Mouse (Mus musculus) ES-E14 (cell line): ENCODE measurements around the gene Olfr308. TPM values are rescaled to one million over a fixed set of nuclear protein-coding genes. Genes with fewer than 3 reads are reported as not detected.
"Not testable (repeated sequence)": the region's sequence is repeated elsewhere in the genome, so short reads cannot be mapped to it uniquely, and the experiment has no call there.

Experiments used
- DNase-seq: peaks from one replicate; pipeline ENCODE4 v3.0.0-alpha.2; 2013; ENCODE audit warnings: low read depth, low spot score
- H3K27ac ChIP-seq: 2 replicates; pipeline ENCODE4 v1.5.1; 2012; ENCODE audit warnings: low read depth, mild to moderate bottlenecking, low read length, moderate library complexity, mixed read lengths; ENCODE audit not compliant: poor library complexity, insufficient read depth, severe bottlenecking
- H3K36me3 ChIP-seq: 2 replicates; pipeline ENCODE4 v1.6.1; 2012; ENCODE audit warnings: mild to moderate bottlenecking, low read length, moderate library complexity, mixed read lengths; ENCODE audit not compliant: control insufficient read depth, poor library complexity, insufficient read depth, severe bottlenecking
- H3K4me1 ChIP-seq, 2 experiments: fragments of 150-350 bp in 1 of 2; sonication (generic) in 1 of 2; 2 replicates each; pipeline ENCODE4 v1.6.1; 2012; ENCODE audit warnings: low read length in 2 of 2, mild to moderate bottlenecking in 1 of 2, mixed read lengths in 1 of 2; ENCODE audit not compliant: control insufficient read depth in 2 of 2, insufficient read depth in 2 of 2, poor library complexity in 1 of 2
- H3K4me3 ChIP-seq, 2 experiments: fragments of 150-350 bp in 1 of 2; sonication (generic) in 1 of 2; 2 replicates each; pipeline ENCODE4 v1.5.1; 2012; ENCODE audit warnings: low read length in 2 of 2, low read depth in 1 of 2, mild to moderate bottlenecking in 1 of 2, mixed read lengths in 1 of 2; ENCODE audit not compliant: insufficient read depth in 1 of 2, poor library complexity in 1 of 2, severe bottlenecking in 1 of 2
- H3K9ac ChIP-seq: 2 replicates; pipeline ENCODE4 v1.6.1; 2012; ENCODE audit warnings: low read depth, mild to moderate bottlenecking, low read length, mixed read lengths; ENCODE audit not compliant: poor library complexity, insufficient read depth, severe bottlenecking
- H3K9me3 ChIP-seq: fragments of 150-350 bp; sonication (generic); 2 replicates; pipeline ENCODE4 v1.6.1; 2012; ENCODE audit warnings: low read depth, mild to moderate bottlenecking, low read length; ENCODE audit not compliant: control insufficient read depth, insufficient read depth
- CHD2 ChIP-seq: IDR thresholded peaks from 2 replicates; pipeline ENCODE4 v1.6.1; 2014; ENCODE audit warnings: mild to moderate bottlenecking, low read depth, low read length, inconsistent platforms
- HCFC1 ChIP-seq: IDR thresholded peaks from 2 replicates; pipeline ENCODE4 v1.6.1; 2012; ENCODE audit warnings: low read length, inconsistent platforms, borderline replicate concordance; ENCODE audit not compliant: insufficient read depth
- MAFK ChIP-seq: IDR thresholded peaks from 2 replicates; pipeline ENCODE4 v1.6.1; 2014; ENCODE audit warnings: mild to moderate bottlenecking, low read depth, low read length, inconsistent platforms; ENCODE audit not compliant: insufficient read depth
- ZC3H11A ChIP-seq: IDR thresholded peaks from 2 replicates; pipeline ENCODE4 v1.6.1; 2012; ENCODE audit warnings: low read depth, mild to moderate bottlenecking, inconsistent platforms, low read length, borderline replicate concordance
- ZNF384 ChIP-seq: IDR thresholded peaks from 2 replicates; pipeline ENCODE4 v1.6.1; 2012; ENCODE audit warnings: low read depth, low read length, inconsistent platforms
- in situ Hi-C, 2 experiments: fragments of 600-800 bp; cut with MboI; formaldehyde crosslinking; loops; one replicate each; pipeline ENCODE4 v1.15.1; 2025; ENCODE audit warnings: low sequenced_read_pairs in 2 of 2, inconsistent platforms in 1 of 2; ENCODE audit not compliant: unreplicated experiment in 2 of 2
- total RNA-seq: library from RNA; depleted of rRNA; stranded (reverse); fragments of 300-350 nt; gene quantifications from 2 replicates; pipeline ENCODE4 v1.2.3, GENCODE M21; 2012; rRNA removed

Gene Olfr308
- not detected in 2 replicates for total RNA-seq

GRCm38 (mm10) chr7:86325530-86325929 is at the start of gene Olfr308:
Olfr308 (minus strand) TSS chr7:86325630.
- TF ChIP-seq ZNF384 (no peak), HCFC1 (no peak), ZC3H11A (no peak), CHD2 (no peak), MAFK (no peak)
- in situ Hi-C loops = no loop called here
- DNase-seq = no peak
- H3K9ac ChIP-seq = no peak within 1 kb of the TSS
- no peak within 1 kb of the TSS for H3K27ac ChIP-seq
- no peaks in the 10 kb centered on the region for H3K36me3 ChIP-seq
- H3K4me1 ChIP-seq = no peaks in the 10 kb centered on the region
- H3K9me3 ChIP-seq = no peaks in the 10 kb centered on the region
- H3K4me3 ChIP-seq = no peak within 1 kb of the TSS

GRCm38 (mm10) chr7:86366828-86367227 is 41.4 kb upstream of the Olfr308 start, which contains the start of gene Olfr305:
Olfr305 (minus strand) TSS chr7:86366928.
- Histone ChIP-seq H3K27ac (no peak within 1 kb of the TSS), H3K4me3 (no peak within 1 kb of the TSS), H3K36me3 (no peaks in the 10 kb centered on the region), H3K9me3 (no peaks in the 10 kb centered on the region), H3K4me1 (no peaks in the 10 kb centered on the region), H3K9ac (no peak within 1 kb of the TSS)
- in situ Hi-C loops = no loop called here
- DNase-seq = no peak
- TF ChIP-seq CHD2 = no peak
- TF ChIP-seq ZNF384 = no peak
- TF ChIP-seq HCFC1 = no peak
- TF ChIP-seq MAFK = no peak
- no peak for TF ChIP-seq ZC3H11A

DNA sequence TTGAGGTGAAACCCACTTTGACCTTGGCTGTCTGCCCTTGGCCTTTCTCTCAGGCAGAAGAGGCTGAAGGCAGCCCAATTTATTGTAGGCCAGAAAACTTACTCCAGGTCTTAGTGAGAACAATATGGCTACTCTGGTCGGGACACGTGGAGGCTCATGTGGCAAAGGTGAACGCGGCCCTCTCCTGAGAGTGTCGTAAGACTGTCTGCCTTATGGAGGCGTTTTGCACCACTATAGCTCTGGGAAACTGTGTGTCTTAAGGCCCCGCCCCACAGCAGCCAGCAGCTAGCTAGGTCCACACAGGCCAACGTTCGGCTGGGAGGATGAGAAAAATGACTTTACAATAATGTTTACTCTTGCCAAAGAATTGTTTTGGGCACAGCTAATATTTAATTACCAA is 20.9 kb upstream of the Olfr308 start:
- H3K4me1 ChIP-seq, DNase-seq, H3K9me3 ChIP-seq, H3K36me3 ChIP-seq, in situ Hi-C loops, H3K4me3 ChIP-seq, H3K9ac ChIP-seq: not testable (repeated sequence)
- peak overlapping the region; percentile 56; the same call in 1 of the 2 replicates for H3K27ac ChIP-seq

DNA sequence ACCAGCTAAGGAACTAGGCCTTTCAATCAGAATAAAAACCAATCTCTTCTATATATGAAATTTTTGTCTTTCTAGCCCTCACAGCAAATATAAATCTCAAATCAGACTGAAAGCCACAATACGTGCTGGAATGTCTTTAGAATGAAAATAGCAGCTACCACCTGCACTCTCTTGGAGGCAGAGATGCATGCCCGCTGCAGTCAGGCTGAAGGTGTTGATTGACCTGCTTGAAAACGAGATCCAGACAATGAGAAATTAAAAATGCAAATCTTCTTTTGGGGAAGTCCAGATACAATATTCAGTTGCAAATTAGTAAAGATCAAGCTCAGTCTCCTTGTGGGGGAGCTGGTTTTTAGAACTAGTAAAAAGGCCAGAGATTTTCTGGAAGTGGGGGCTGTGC is 18.8 kb upstream of the Olfr308 start:
- H3K9me3 ChIP-seq = no peaks in the 10 kb centered on the region
- in situ Hi-C loops = no loop called here
- no peak for DNase-seq
- peak overlapping the region; percentile 70; the same call in 1 of the 2 replicates for H3K27ac ChIP-seq
- no peak overlapping the region for H3K9ac ChIP-seq
- no peaks in the 10 kb centered on the region for H3K36me3 ChIP-seq
- H3K4me3 ChIP-seq = no peak overlapping the region
- H3K4me1 ChIP-seq = peaks cover 1 to 3% of the 10 kb centered on the region in 2 experiments; a peak in 3 of 4 replicates
- TF ChIP-seq HCFC1 (no peak), ZNF384 (no peak), ZC3H11A (no peak), CHD2 (no peak), MAFK (no peak)

DNA sequence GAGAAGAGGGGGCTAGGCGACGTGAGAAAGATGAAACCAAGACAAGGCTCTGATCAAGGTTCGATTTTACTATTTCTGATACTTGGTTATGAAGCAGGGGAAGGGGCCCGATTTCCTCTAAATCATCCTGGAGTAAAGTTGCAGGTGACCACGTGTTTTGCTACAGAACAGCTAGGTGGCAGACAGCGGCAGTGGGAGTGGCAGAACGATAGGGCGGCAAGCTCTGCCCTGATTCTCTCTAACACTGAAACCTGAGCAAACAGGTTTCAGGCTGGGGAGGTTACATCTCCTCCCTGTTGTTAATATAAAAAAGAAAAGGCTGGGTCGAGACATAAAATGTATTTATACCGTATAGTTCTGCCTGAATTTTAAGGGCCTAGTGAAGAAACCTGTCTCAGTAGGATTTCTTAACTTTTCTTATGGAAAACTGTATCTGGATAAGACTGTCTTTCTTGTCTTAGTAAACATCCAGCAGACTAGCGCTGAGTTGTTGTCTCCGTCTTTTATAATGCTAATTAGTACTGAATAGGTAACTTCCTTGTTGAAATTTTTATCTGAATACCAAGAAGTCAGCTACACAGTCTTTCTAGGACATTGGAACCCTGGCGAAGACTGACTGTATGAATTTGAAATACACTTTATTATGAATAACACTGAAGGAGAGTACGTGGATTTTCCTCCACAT is 17.6 kb upstream of the Olfr308 start:
- DNase-seq = peak; percentile 27
- peak overlapping the region; percentile 31; the same call in 1 of the 2 replicates for H3K9ac ChIP-seq
- in situ Hi-C loops = no loop called here

More for the DNA sequence above, 17.6 kb upstream of the Olfr308 start:
- Histone ChIP-seq H3K4me3 (peak overlapping the region; percentile 35 to 46; a peak in 2 of 4 replicates), H3K9me3 (no peaks in the 10 kb centered on the region), H3K27ac (peak overlapping the region; percentile 81; the same call in 1 of the 2 replicates), H3K4me1 (peaks cover 1 to 3% of the 10 kb centered on the region in 2 experiments; a peak in 3 of 4 replicates), H3K36me3 (no peaks in the 10 kb centered on the region)
- TF ChIP-seq CHD2 (no peak), ZNF384 (no peak), ZC3H11A (no peak), MAFK (no peak), HCFC1 (no peak)
